ENCODE assay signal across 31 mouse cellular contexts in genomic region chr9:119346376-119346775, GRCm38 (mm10). TPM values are rescaled to one million over a fixed set of nuclear protein-coding genes. Genes with fewer than 3 reads are reported as not detected.
A peak's percentile ranks its signal among the peaks of the same experiment; 100 is the strongest.
DNase-seq lines count a peak whose midpoint lies in the region; ATAC-seq and TF ChIP-seq lines count a peak whose summit lies in the region.
"Had no signal": no experiment of that assay in that cellular context is flagged by ENCODE, and none has a peak within 500 bp of the region (broad histone marks: within the 10 kb centered on the region; RNA-seq: fewer than 3 reads in every experiment).

No protein-coding gene starts in this region.

- intact Hi-C loops in left cerebral cortex, postnatal 14 days (cut with DNase I): no loop called here

- H3K27ac ChIP-seq in lung, embryonic 14.5 days (ENCODE audit: low read depth): no peak overlapping the region
- H3K27ac ChIP-seq: forebrain, embryonic 10.5 days; forebrain, embryonic 13.5 days; heart, adult 2 months; heart, embryonic 15.5 days; hindbrain, embryonic 10.5 days; hindbrain, embryonic 13.5 days; intestine, embryonic 15.5 days had no signal

- no peak overlapping the region for H3K4me2 ChIP-seq in lung, embryonic 14.5 days
- H3K4me2 ChIP-seq: forebrain, embryonic 13.5 days; heart, embryonic 11.5 days; heart, embryonic 15.5 days; hindbrain, embryonic 13.5 days; intestine, embryonic 15.5 days had no signal

- peak; percentile 60 for DNase-seq in adrenal gland, postnatal 10 days
- DNase-seq in adrenal gland, postnatal 4 days (ENCODE audit: low spot score in 2 of 2): no peak
- DNase-seq in lung, embryonic 14.5 days: peak; percentile 0
- no peak for DNase-seq in lung, adult 18-20 months
- peak; percentile 36 for DNase-seq in adrenal gland, postnatal 25 days
- no peak for DNase-seq in left cerebral cortex, postnatal 14 days (ENCODE audit: low spot score in 2 of 2)
- DNase-seq: cerebellum, adult 11-12 months; cerebellum, adult 8-10 months; cerebellum, postnatal 14 days; gastrocnemius, postnatal 10 days; gastrocnemius, postnatal 36 days; heart, adult 2 months; heart, postnatal 10 days; heart, postnatal 36 days; kidney, adult 11 months had no signal

- no peak overlapping the region for H3K4me3 ChIP-seq in lung, embryonic 14.5 days (ENCODE audit: low read depth, low read length)
- H3K4me3 ChIP-seq: forebrain, embryonic 10.5 days; forebrain, embryonic 13.5 days; heart, adult 2 months; heart, embryonic 15.5 days; hindbrain, embryonic 10.5 days; hindbrain, embryonic 13.5 days; intestine, embryonic 15.5 days had no signal

- no peaks in the 10 kb centered on the region for H3K27me3 ChIP-seq in lung, embryonic 14.5 days (ENCODE audit: insufficient read depth, low read length)
- H3K27me3 ChIP-seq: forebrain, embryonic 13.5 days; heart, embryonic 15.5 days; hindbrain, embryonic 13.5 days; intestine, embryonic 15.5 days had no signal

- peaks cover 62% of the 10 kb centered on the region for H3K36me3 ChIP-seq in lung, embryonic 14.5 days (ENCODE audit: insufficient read depth)

- no peak for TF ChIP-seq CTCF in lung, embryonic 14.5 days (IDR thresholded peaks at IDR 0.05; ENCODE audit: low read depth)

- peaks cover 7% of the 10 kb centered on the region for H3K4me1 ChIP-seq in lung, embryonic 14.5 days (ENCODE audit: insufficient read depth)

- no peak for ATAC-seq in lung, embryonic 14.5 days (ENCODE audit: insufficient read depth)
- ATAC-seq: CD4-positive, CD25-positive, alpha-beta regulatory T cell, adult 4 months; forebrain, embryonic 13.5 days; forebrain, embryonic 16.5 days; hindbrain, embryonic 16.5 days; intestine, embryonic 15.5 days had no signal

- 80% methylated on average over 8 of the region's 8 CpGs for WGBS in lung, embryonic 14.5 days

- H3K9me3 ChIP-seq in lung, embryonic 14.5 days (ENCODE audit: low read depth, low read length): no peaks in the 10 kb centered on the region
- H3K9me3 ChIP-seq: forebrain, embryonic 10.5 days; forebrain, embryonic 13.5 days; heart, embryonic 15.5 days; hindbrain, embryonic 10.5 days; hindbrain, embryonic 13.5 days; intestine, embryonic 15.5 days had no signal

- H3K9ac ChIP-seq in lung, embryonic 14.5 days: no peak overlapping the region
- H3K9ac ChIP-seq: forebrain, embryonic 13.5 days; heart, embryonic 15.5 days; hindbrain, embryonic 13.5 days; intestine, embryonic 15.5 days had no signal

RNA-seq across cellular contexts. Expression of gene Myd88, which starts 5.2 kb away (rescaled TPM):
- 10 to 100 TPM; 24.4 to 26.7 TPM for total RNA-seq in adrenal gland, postnatal 10 days (2021)
- 10 to 100 TPM; 29.4 to 31.3 TPM for total RNA-seq in adrenal gland, postnatal 4 days (2021)
- 21.8 and 24.5 TPM in 2 replicates for polyA plus RNA-seq in lung, embryonic 14.5 days (2014; fragmentation: Nextera tagmentation; extraction: Ambion mirVana)
- total RNA-seq in adrenal gland, postnatal 25 days (2021): 23.7 and 32.1 TPM in 2 replicates
- 1 to 10 TPM; 5.5 to 5.8 TPM for total RNA-seq in left cerebral cortex, postnatal 14 days (2021)

RNA-seq across cellular contexts. Expression of gene Acaa1a, which starts 6.9 kb away (rescaled TPM):
- 100 to 1,000 TPM; 113 to 126 TPM for total RNA-seq in adrenal gland, postnatal 10 days (2021)
- 100 to 1,000 TPM; 115 to 119 TPM for total RNA-seq in adrenal gland, postnatal 4 days (2021)
- 80.4 and 87.1 TPM in 2 replicates for polyA plus RNA-seq in lung, embryonic 14.5 days (2014; fragmentation: Nextera tagmentation; extraction: Ambion mirVana)
- total RNA-seq in adrenal gland, postnatal 25 days (2021): 99.0 and 138 TPM in 2 replicates
- total RNA-seq in left cerebral cortex, postnatal 14 days (2021): 10 to 100 TPM; 67.2 to 73.8 TPM

RNA-seq across cellular contexts. Expression of gene Xylb, which starts 10.8 kb away (rescaled TPM):
- 10 to 100 TPM in 1 of 2 experiments, 1 to 10 TPM in 1; 6.6 to 14.2 TPM for total RNA-seq in adrenal gland, postnatal 10 days (2021)
- 10 to 100 TPM in 1 of 2 experiments, 1 to 10 TPM in 1; 7.3 to 16.5 TPM for total RNA-seq in adrenal gland, postnatal 4 days (2021)
- polyA plus RNA-seq in lung, embryonic 14.5 days (2014; fragmentation: Nextera tagmentation; extraction: Ambion mirVana): 5.7 and 7.9 TPM in 2 replicates
- 1.3 and 2.6 TPM in 2 replicates for total RNA-seq in adrenal gland, postnatal 25 days (2021)
- 1 to 10 TPM; 3.8 to 3.9 TPM for total RNA-seq in left cerebral cortex, postnatal 14 days (2021)

RNA-seq across cellular contexts. Expression of gene Slc22a14, which starts 19.0 kb away (rescaled TPM):
- under 1 TPM in 1 of 2 experiments, not detected in 1; 0.42 TPM for total RNA-seq in adrenal gland, postnatal 10 days (2021)
- not detected for total RNA-seq in adrenal gland, postnatal 4 days (2021)
- 0.35 TPM in 1 of 2 replicates, not detected in the other for polyA plus RNA-seq in lung, embryonic 14.5 days (2014; fragmentation: Nextera tagmentation; extraction: Ambion mirVana)
- total RNA-seq in adrenal gland, postnatal 25 days (2021): not detected in 2 replicates
- not detected for total RNA-seq in left cerebral cortex, postnatal 14 days (2021)
- total RNA-seq: gastrocnemius, adult 18-20 months; gastrocnemius, postnatal 10 days; gastrocnemius, postnatal 36 days; granulocyte monocyte progenitor cell, adult 5-6 weeks; heart, adult 2 months; MEL had no signal
- polyA plus RNA-seq: C2C12; CD4-positive, CD25-positive, alpha-beta regulatory T cell, adult 4 months; embryonic facial prominence, embryonic 11.5 days; embryonic facial prominence, embryonic 14.5 days; forebrain, embryonic 10.5 days; forebrain, embryonic 13.5 days; forebrain, embryonic 16.5 days; heart, embryonic 11.5 days; hindbrain, embryonic 13.5 days had no signal

RNA-seq across cellular contexts. Expression of gene Oxsr1, which starts 24.1 kb away (rescaled TPM):
- total RNA-seq in adrenal gland, postnatal 10 days (2021): 10 to 100 TPM; 34.6 to 35.2 TPM
- total RNA-seq in adrenal gland, postnatal 4 days (2021): 10 to 100 TPM; 36.0 to 39.5 TPM
- polyA plus RNA-seq in lung, embryonic 14.5 days (2014; fragmentation: Nextera tagmentation; extraction: Ambion mirVana): 13.3 and 14.4 TPM in 2 replicates
- 33.7 and 37.5 TPM in 2 replicates for total RNA-seq in adrenal gland, postnatal 25 days (2021)
- 10 to 100 TPM; 33.2 to 36.4 TPM for total RNA-seq in left cerebral cortex, postnatal 14 days (2021)

Comparison
In these comparisons a context has a peak if more than half of its experiments do, and no peak if none do; other contexts are left out.
1. DNase-seq: peak in adrenal gland, postnatal 10 days (single experiment), lung, embryonic 14.5 days (single experiment) and adrenal gland, postnatal 25 days (single experiment); none in adrenal gland, postnatal 4 days (0 of 2), lung, adult 18-20 months (0 of 2) and left cerebral cortex, postnatal 14 days (0 of 2).